Mouse (Mus musculus): ENCODE data around the gene Krt222. TPM values are rescaled to one million over a fixed set of nuclear protein-coding genes. Genes with fewer than 3 reads are reported as not detected.

Krt222 gene
- polyA plus RNA-seq (2016; fragmentation: Nextera tagmentation; extraction: Ambion mirVana): 0.98 and 1.5 TPM in 2 replicates

DNA sequence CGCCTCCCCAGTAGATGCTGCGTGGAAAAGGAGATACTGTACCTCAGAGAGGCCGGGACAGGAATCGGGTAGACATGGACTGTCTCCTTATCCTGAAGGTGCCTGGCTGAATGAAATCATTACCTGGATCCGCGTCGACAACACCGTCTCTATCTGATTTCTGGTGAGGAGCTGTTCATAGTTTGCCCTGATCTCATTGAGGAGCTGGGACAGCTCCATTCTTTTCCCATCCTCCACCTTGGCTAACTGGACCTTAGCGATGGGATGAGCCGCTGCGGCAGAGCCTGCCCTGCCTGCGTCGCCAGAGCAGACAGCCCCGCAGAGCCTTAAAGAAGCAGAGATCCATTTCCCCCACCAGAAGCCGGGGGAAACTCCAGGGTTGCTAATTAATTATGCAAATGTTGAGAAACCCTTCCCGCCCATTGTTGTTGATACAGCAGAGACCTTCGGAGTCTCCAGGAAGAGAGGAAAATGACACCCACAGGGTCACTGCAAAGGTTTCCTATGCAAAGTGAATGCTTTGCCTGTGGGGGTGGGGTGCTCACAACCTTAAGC, at the start of gene Krt222:
Gene Krt222 (minus strand): TSS at position 266 of the 555 bp plus-strand sequence.
- peak within 1 kb of the TSS; percentile 52 for H3K4me2 ChIP-seq (replicated peaks)
- ATAC-seq (ENCODE audit: low FRiP score): no peak
- no peaks in the 10 kb centered on the region for H3K9me3 ChIP-seq (replicated peaks)
- H3K9ac ChIP-seq: peak within 1 kb of the TSS; percentile 44
- WGBS: 8% methylated on average over 17 of the region's 17 CpGs
- H3K4me3 ChIP-seq: peak within 1 kb of the TSS; percentile 29
- H3K36me3 ChIP-seq: no peaks in the 10 kb centered on the region
- H3K4me1 ChIP-seq: peaks cover 7% of the 10 kb centered on the region
- peak within 1 kb of the TSS; percentile 55 for H3K27ac ChIP-seq
- H3K27me3 ChIP-seq: no peaks in the 10 kb centered on the region

DNA sequence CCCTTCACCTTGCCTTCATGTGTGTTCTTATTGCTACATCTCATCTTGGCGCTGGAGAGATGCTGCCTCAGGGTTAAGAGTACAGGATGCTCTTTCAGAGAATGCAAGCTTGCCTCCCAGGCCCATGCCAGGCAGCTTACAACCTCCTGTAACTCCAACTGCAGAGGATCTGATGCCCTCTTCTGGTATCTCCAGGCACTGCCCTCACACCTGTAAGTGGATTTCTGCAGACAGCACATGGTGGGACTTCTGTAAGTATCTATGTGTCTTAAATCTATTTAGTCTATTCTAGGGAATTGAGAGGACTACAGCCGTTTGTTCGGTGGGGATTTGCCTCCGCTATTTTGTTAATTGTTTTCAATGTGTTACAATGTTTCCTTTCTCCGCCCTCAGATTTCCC, 49.0 kb upstream of the Krt222 start:
- Histone ChIP-seq H3K9ac (no peak overlapping the region), H3K36me3 (no peaks in the 10 kb centered on the region), H3K4me1 (no peaks in the 10 kb centered on the region), H3K9me3 (replicated peaks) (no peaks in the 10 kb centered on the region), H3K4me3 (no peak overlapping the region), H3K4me2 (replicated peaks) (no peak overlapping the region), H3K27ac (no peak overlapping the region), H3K27me3 (no peaks in the 10 kb centered on the region; the same call in 1 of the 2 replicates)
- WGBS: 62% methylated on average over 5 of the region's 5 CpGs
- no peak for ATAC-seq (ENCODE audit: low FRiP score)

DNA sequence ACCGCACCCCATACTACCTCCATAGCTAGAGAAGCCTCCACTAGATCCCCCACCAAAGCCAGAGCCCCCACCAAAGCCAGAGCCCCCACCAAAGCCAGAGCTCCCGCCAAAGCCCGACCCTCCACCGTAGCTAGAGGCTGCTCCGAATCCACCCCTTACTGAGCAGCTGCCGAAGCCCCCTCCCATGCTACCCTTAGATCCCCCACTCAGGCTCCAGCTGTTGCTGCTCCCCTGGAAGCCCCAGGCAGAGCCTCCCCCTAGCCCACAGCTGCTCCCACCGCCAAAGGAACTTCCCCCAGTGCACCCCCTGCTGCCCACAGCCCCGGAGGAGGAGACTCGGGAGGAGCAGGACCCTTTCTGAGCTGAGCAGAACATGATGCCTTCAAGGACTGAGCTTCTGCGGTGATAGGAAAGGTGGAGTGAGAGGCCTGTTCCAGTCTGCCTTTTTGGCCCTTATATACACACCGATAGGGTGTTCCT, 41.0 kb upstream of the Krt222 start, which contains the start of gene Krt24:
Gene Krt24 (minus strand): TSS at position 430 of the 480 bp plus-strand sequence.
- no peaks in the 10 kb centered on the region for H3K4me1 ChIP-seq
- WGBS: 45% methylated on average over 11 of the region's 11 CpGs
- no peaks in the 10 kb centered on the region for H3K27me3 ChIP-seq
- H3K4me3 ChIP-seq: no peak within 1 kb of the TSS
- no peak for ATAC-seq (ENCODE audit: low FRiP score)
- H3K27ac ChIP-seq: no peak within 1 kb of the TSS
- H3K36me3 ChIP-seq: no peaks in the 10 kb centered on the region
- H3K9ac ChIP-seq: no peak within 1 kb of the TSS
- no peak within 1 kb of the TSS for H3K4me2 ChIP-seq (replicated peaks)
- H3K9me3 ChIP-seq (replicated peaks): no peaks in the 10 kb centered on the region

DNA sequence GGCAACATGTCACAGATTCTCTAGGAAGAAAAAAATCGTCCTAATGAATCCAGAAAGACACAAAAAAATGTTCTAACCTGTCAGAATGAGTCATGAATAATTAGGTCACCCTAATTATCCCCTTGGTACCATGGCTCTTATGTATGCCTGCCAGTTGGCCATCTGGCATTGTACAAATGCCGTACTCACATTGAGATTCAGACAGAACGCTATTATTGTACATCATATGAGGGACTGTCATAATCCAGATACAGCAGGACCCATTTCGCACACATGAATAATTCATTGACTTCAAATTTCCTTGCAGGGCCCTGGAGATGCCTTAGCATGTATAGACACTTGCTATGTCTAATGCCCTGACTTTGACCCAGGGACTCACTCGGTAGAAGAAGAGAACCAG, 40.1 kb upstream of the Krt222 start:
- Histone ChIP-seq H3K27ac (no peak overlapping the region), H3K27me3 (no peaks in the 10 kb centered on the region), H3K9me3 (replicated peaks) (no peaks in the 10 kb centered on the region), H3K36me3 (no peaks in the 10 kb centered on the region), H3K4me2 (replicated peaks) (no peak overlapping the region), H3K4me3 (no peak overlapping the region), H3K4me1 (no peaks in the 10 kb centered on the region), H3K9ac (no peak overlapping the region)
- 77% methylated on average over 5 of the region's 5 CpGs for WGBS
- no peak for ATAC-seq (ENCODE audit: low FRiP score)

DNA sequence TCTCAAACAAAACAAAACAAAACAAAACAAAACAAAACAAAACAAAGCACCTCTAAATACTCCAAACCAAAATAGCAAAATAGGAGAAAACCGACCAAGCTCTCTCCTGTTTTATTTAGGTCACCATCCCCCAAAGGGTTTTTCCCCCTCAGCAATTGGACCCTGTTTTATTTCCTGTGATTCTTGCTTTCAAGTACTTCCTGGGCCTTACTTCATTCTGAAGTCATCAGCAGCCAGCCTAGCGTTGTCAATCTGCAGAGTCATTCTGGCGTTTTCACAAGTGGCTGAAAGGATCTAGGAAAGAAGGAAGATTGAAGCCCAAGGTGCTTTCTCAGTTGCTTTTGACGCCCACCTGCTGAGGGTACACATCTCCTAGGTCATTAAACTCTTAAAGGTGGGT, 39.4 kb upstream of the Krt222 start:
- Histone ChIP-seq H3K9ac (no peak overlapping the region), H3K27ac (no peak overlapping the region), H3K4me2 (replicated peaks) (no peak overlapping the region), H3K4me1 (no peaks in the 10 kb centered on the region), H3K9me3 (replicated peaks) (no peaks in the 10 kb centered on the region), H3K27me3 (no peaks in the 10 kb centered on the region), H3K4me3 (no peak overlapping the region), H3K36me3 (no peaks in the 10 kb centered on the region)
- ATAC-seq (ENCODE audit: low FRiP score): no peak
- WGBS: 49% methylated on average over 4 of the region's 4 CpGs

DNA sequence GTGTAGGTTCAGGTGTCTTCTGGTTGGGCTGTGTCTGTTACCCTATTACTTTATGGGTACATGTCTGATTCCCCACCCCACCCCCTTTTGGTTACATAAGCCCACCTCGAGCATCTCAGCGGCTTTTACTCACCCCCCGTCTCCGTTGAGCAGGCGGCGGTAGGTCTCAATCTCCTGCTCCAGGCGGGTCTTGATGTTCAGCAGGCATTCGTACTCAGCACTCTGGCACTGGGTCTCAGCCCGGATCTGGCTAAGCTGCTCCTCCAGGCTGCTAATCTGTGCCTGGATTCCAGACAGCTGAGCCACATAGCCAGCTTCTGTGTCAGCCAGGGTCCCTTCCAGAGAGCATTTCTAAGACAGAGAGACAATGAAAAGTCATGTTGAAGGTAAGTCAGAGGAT, 37.2 kb upstream of the Krt222 start:
- WGBS: 80% methylated on average over 9 of the region's 9 CpGs
- Histone ChIP-seq H3K4me1 (no peaks in the 10 kb centered on the region), H3K27me3 (no peaks in the 10 kb centered on the region), H3K9me3 (replicated peaks) (no peaks in the 10 kb centered on the region), H3K4me3 (no peak overlapping the region), H3K4me2 (replicated peaks) (no peak overlapping the region), H3K36me3 (no peaks in the 10 kb centered on the region), H3K27ac (no peak overlapping the region), H3K9ac (no peak overlapping the region)
- ATAC-seq (ENCODE audit: low FRiP score): no peak

GRCm38 (mm10) chr11:99279986-99280385, 36.1 kb upstream of the Krt222 start:
- 55% methylated on average over 5 of the region's 5 CpGs for WGBS
- Histone ChIP-seq H3K4me1 (no peaks in the 10 kb centered on the region), H3K9me3 (replicated peaks) (no peaks in the 10 kb centered on the region), H3K4me3 (no peak overlapping the region), H3K27ac (no peak overlapping the region), H3K36me3 (no peaks in the 10 kb centered on the region), H3K4me2 (replicated peaks) (no peak overlapping the region), H3K9ac (no peak overlapping the region), H3K27me3 (no peaks in the 10 kb centered on the region)
- ATAC-seq (ENCODE audit: low FRiP score): no peak

DNA sequence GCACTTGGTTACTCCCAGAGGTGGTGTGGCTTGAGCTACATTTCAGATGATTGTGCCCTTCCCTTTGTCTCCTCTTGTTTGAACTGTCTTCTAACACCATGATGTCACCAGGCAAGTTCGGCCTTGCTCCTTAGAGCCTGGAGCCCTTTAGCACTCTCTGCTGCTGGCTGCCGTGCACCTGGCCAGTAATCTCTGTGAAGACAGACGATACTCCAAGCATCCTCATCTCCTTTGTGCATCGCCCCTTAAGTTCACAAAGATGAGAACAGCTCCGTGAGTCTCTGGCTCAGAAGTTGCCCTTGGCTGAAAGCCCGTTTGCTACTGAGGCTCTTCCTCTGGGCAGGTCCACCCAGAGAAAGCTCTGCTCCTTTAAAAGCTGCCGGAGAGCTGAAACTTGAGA, 32.9 kb upstream of the Krt222 start:
- no peak for ATAC-seq (ENCODE audit: low FRiP score)
- no peak overlapping the region for H3K27ac ChIP-seq
- H3K4me2 ChIP-seq (replicated peaks): no peak overlapping the region
- no peaks in the 10 kb centered on the region for H3K27me3 ChIP-seq
- H3K9ac ChIP-seq: no peak overlapping the region
- no peaks in the 10 kb centered on the region for H3K4me1 ChIP-seq
- H3K4me3 ChIP-seq: no peak overlapping the region
- H3K9me3 ChIP-seq (replicated peaks): no peaks in the 10 kb centered on the region
- 70% methylated on average over 7 of the region's 7 CpGs for WGBS
- H3K36me3 ChIP-seq: no peaks in the 10 kb centered on the region

DNA sequence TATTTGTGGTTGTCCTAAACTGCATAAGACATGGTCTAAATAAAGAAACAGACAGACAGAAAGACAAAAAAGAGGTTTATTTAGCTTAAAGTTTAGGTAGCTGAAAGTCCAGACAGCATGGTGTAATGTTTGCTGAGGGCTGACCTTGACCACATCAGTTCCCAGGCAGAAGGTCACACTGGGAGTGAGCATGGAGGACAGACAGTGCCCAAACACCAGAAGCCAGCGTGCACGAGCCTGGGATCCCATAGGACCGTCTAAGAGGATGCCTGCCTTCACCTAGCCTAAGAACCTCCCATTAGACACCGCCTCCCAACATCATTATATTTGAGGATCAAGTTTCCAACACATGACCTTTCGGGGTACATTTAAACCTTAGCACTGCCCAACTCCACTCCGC, 31.7 kb upstream of the Krt222 start:
- ATAC-seq (ENCODE audit: low FRiP score): no peak
- no peaks in the 10 kb centered on the region for H3K36me3 ChIP-seq
- no peaks in the 10 kb centered on the region; the same call in 1 of the 2 replicates for H3K27me3 ChIP-seq
- no peak overlapping the region for H3K4me3 ChIP-seq
- no peaks in the 10 kb centered on the region for H3K4me1 ChIP-seq
- WGBS: 80% methylated on average over 6 of the region's 6 CpGs
- no peak overlapping the region for H3K4me2 ChIP-seq (replicated peaks)
- H3K27ac ChIP-seq: no peak overlapping the region
- H3K9me3 ChIP-seq (replicated peaks): no peaks in the 10 kb centered on the region
- no peak overlapping the region for H3K9ac ChIP-seq

DNA sequence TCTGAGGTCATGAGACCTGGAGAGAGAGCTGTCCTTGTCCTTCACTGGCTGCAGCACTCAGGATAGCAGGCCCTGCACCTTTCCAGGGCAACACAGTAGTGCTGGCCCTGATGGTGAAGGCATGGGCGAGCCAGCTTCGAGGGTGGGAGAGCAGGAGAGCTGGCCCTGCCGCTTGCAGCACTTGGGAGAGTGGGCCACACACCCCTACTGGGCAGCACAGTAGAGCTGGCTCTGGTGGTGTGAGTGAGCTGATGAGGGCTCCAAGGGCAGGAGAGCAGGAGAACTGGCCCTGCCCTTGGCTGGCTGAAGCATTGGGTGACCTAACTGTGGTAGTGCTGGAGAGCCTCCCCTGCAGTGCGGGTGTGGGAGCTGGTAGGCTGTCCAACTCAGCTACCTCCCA, 28.8 kb upstream of the Krt222 start:
- no peak for ATAC-seq (ENCODE audit: low FRiP score)
- Histone ChIP-seq H3K9me3 (replicated peaks) (no peaks in the 10 kb centered on the region), H3K27me3 (no peaks in the 10 kb centered on the region; the same call in 1 of the 2 replicates), H3K4me1 (no peaks in the 10 kb centered on the region), H3K9ac (no peak overlapping the region), H3K4me2 (replicated peaks) (no peak overlapping the region), H3K36me3 (no peaks in the 10 kb centered on the region), H3K4me3 (no peak overlapping the region), H3K27ac (no peak overlapping the region)
- 90% methylated on average over 4 of the region's 4 CpGs for WGBS

DNA sequence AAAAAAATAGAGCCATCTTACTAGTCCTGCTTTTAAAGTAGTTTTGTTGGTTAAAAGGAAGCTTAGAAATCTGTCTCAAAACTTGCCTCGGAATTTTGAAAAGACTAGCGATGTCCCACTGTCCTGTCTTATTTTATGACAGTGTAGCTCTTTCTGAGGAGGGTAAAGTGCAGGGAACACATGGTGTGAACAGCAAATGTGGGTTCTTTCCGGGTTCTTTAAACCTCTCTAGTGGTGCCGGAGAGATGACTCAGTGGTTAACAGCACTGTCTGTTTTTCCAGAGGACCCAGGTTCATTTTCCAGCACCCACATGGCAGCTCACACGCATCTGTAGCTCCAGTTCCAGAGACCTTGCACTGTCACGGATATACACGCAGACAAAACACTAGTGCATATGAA, 25.3 kb upstream of the Krt222 start:
- Histone ChIP-seq H3K27me3 (no peaks in the 10 kb centered on the region; the same call in 1 of the 2 replicates), H3K4me2 (replicated peaks) (no peak overlapping the region), H3K9ac (no peak overlapping the region), H3K4me3 (no peak overlapping the region), H3K4me1 (no peaks in the 10 kb centered on the region), H3K36me3 (no peaks in the 10 kb centered on the region), H3K27ac (no peak overlapping the region), H3K9me3 (replicated peaks) (no peaks in the 10 kb centered on the region)
- ATAC-seq (ENCODE audit: low FRiP score): no peak
- WGBS: 81% methylated on average over 7 of the region's 7 CpGs

DNA sequence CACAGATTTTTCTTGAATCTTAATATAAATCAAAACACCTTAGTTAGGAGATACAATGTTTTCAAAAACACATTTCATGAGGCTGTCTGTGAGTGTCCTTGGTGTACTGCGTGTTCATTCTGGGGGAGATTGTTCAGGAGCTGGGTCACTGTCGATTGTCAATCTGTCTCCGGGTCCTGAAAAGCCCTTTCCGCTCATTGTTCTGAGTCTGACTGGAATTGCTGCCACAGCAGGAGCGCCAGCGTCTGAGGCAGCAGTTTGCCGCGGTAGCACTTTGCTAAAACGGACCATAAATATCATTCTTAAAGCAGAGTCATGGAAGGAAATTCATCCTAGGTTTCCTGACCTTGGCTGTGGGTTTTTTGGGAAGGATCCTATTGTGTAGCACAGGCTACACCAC, 21.9 kb upstream of the Krt222 start:
- H3K4me2 ChIP-seq (replicated peaks): 0 out of 2 replicates have a peak overlapping the region, but pooled peaks have one; percentile 13

GRCm38 (mm10) chr11:99265220-99265619, 21.3 kb upstream of the Krt222 start:
- H3K4me3 ChIP-seq: no peak overlapping the region
- no peak for ATAC-seq (ENCODE audit: low FRiP score)
- no peak overlapping the region for H3K27ac ChIP-seq
- H3K9me3 ChIP-seq (replicated peaks): no peaks in the 10 kb centered on the region
- 80% methylated on average over 9 of the region's 9 CpGs for WGBS
- no peaks in the 10 kb centered on the region; the same call in 1 of the 2 replicates for H3K27me3 ChIP-seq
- no peaks in the 10 kb centered on the region for H3K4me1 ChIP-seq
- H3K36me3 ChIP-seq: no peaks in the 10 kb centered on the region
- no peak overlapping the region for H3K9ac ChIP-seq
- H3K4me2 ChIP-seq (replicated peaks): no peak overlapping the region

More for the DNA sequence above, 21.9 kb upstream of the Krt222 start:
- Histone ChIP-seq H3K4me3 (no peak overlapping the region), H3K9ac (no peak overlapping the region), H3K27me3 (no peaks in the 10 kb centered on the region; the same call in none of the 2 replicates), H3K9me3 (replicated peaks) (no peaks in the 10 kb centered on the region), H3K36me3 (no peaks in the 10 kb centered on the region), H3K27ac (no peak overlapping the region), H3K4me1 (no peaks in the 10 kb centered on the region)
- 30% methylated on average over 9 of the region's 9 CpGs for WGBS
- ATAC-seq (ENCODE audit: low FRiP score): no peak
